Mouse (Mus musculus): Measurements from ENCODE around the gene Pnpla6.

DNA sequence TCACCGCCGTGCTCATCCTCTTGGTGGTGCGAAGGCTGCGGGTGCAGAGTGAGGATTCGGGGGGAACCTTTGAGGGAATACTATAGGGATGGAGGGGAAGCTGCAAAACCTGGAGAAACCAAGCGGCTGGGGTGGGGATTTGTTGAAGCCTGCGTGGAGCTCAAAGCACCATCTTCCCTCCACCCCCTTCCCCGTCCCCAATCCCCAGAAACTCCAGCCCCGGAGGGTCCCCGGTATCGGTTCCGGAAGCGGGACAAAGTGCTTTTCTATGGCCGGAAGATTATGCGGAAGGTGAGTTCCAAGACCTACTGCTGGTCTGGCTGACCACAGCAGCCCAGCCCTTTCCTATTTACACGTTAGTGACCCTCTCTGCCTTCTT, 1.9 kb downstream of the Pnpla6 start:
- TF ChIP-seq CTCF (IDR thresholded peaks at IDR 0.05; ENCODE audit: low read depth, low read length) (no peak), TAL1 (conservative IDR thresholded peaks at IDR 0.05; ENCODE audit: low read depth, low read length) (no peak), GATA1 (IDR thresholded peaks at IDR 0.05; ENCODE audit: borderline replicate concordance, low read length) (no peak), POLR2AphosphoS5 (IDR thresholded peaks at IDR 0.05; ENCODE audit: insufficient replicate concordance, low read depth, low read length) (no peak)
